In the genomic region with DNA sequence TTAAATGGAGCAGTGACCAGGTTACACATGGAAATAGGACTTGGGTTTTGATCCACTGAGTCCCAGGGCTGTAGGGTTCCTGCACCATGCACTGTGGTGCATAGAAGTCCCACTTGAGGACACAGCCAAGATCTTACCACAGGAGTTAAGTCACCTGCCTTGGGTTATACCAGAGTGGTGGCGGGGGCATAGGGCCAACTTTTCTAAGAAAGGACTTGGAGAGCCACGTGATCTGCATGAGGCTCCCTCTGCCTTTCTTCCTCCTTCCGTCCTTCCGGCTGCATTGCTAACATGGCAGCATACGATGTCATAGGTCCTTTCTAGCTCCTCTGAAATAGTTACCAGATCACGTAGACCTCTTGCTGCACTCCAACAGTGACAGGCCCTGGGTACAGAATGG, we compare ENCODE assay signal across 20 mouse cellular contexts. TPM values are rescaled to one million over a fixed set of nuclear protein-coding genes. Genes with fewer than 3 reads are reported as not detected.
DNase-seq lines count a peak whose midpoint lies in the region; TF ChIP-seq lines count a peak whose summit lies in the region.
"Had no signal": no experiment of that assay in that cellular context is flagged by ENCODE, and none has a peak within 500 bp of the region (broad histone marks: within the 10 kb centered on the region; RNA-seq: fewer than 3 reads in every experiment).

No protein-coding gene starts in this region.

- peak; percentile 67 for DNase-seq in cerebellum, adult 9-11 months
- DNase-seq in cerebellum, adult 11 months = no peak
- no peak for DNase-seq in layer of hippocampus, adult 2 months (ENCODE audit: low spot score in 2 of 2)
- no peak for DNase-seq in layer of hippocampus, adult 9-10 months (ENCODE audit: low spot score)
- peak; percentile 63 for DNase-seq in CD4-positive helper T cell, adult 2 months (ENCODE audit: low read depth, low spot score)
- DNase-seq in lung, postnatal 10 days = peak; percentile 38
- DNase-seq in ovary, adult 18-20 months (ENCODE audit: low spot score) = no peak
- no peak for DNase-seq in embryo, embryonic 9.5 days (ENCODE audit: extremely low spot score)
- DNase-seq: adrenal gland, postnatal 14 days; heart, postnatal 4 days; liver; liver, postnatal 0 days; spleen, adult 18-20 months had no signal

- peak overlapping the region; percentile 19; the same call in 1 of the 2 replicates for H3K27ac ChIP-seq in layer of hippocampus, adult 2 months
- H3K27ac ChIP-seq: embryonic facial prominence, embryonic 15.5 days; forebrain, embryonic 12.5 days had no signal

- no peak for TF ChIP-seq CTCF in layer of hippocampus, adult 2 months (conservative IDR thresholded peaks at IDR 0.05)

- no peak overlapping the region for H3K4me3 ChIP-seq in layer of hippocampus, adult 2 months
- H3K4me3 ChIP-seq: embryonic facial prominence, embryonic 15.5 days; forebrain, embryonic 12.5 days; myocyte had no signal

RNA-seq across cellular contexts. Expression of a gene that starts 23.3 kb away (rescaled TPM):
- not detected for total RNA-seq in layer of hippocampus, adult 2 months (2021)
- total RNA-seq: granulocyte monocyte progenitor cell, adult 5-6 weeks; left cerebral cortex, postnatal 25 days had no signal

RNA-seq across cellular contexts. Expression of a gene that starts 26.9 kb away (rescaled TPM):
- 10 to 100 TPM; 21.7 to 22.4 TPM for total RNA-seq in layer of hippocampus, adult 2 months (2021)

RNA-seq across cellular contexts. Expression of a gene that starts 37.6 kb away (rescaled TPM):
- total RNA-seq in layer of hippocampus, adult 2 months (2021) = not detected
- total RNA-seq: adrenal gland, postnatal 14 days; granulocyte monocyte progenitor cell, adult 5-6 weeks; heart, postnatal 4 days; layer of hippocampus, postnatal 25 days; left cerebral cortex, postnatal 25 days; megakaryocyte, adult 5-6 weeks had no signal

Comparison
In these comparisons a context has a peak if more than half of its experiments do, and no peak if none do; other contexts are left out.
1. DNase-seq: peak in cerebellum, adult 9-11 months (single experiment), CD4-positive helper T cell, adult 2 months (single experiment) and lung, postnatal 10 days (single experiment); none in cerebellum, adult 11 months (single experiment), layer of hippocampus, adult 2 months (0 of 2), layer of hippocampus, adult 9-10 months (single experiment), ovary, adult 18-20 months (single experiment) and embryo, embryonic 9.5 days (single experiment).